Mouse (Mus musculus) right cerebral cortex, postnatal 36 days (tissue): ENCODE results near the gene Glis2.

ENCODE experiments used
- DNase-seq, 2 experiments: peaks; one replicate each; pipeline ENCODE4 v3.0.0; 2022; ENCODE audit warnings: low spot score in 2 of 2, mixed read lengths in 1 of 2

Glis2 gene

GRCm38 (mm10) chr16:4603453-4603837, 8.9 kb downstream of the Glis2 start:
- no peak for DNase-seq

GRCm38 (mm10) chr16:4604293-4604837, 9.9 kb downstream of the Glis2 start:
- no peak for DNase-seq

GRCm38 (mm10) chr16:4605514-4606131, 11.1 kb downstream of the Glis2 start:
- DNase-seq: no peak

- no peak for DNase-seq
These were observed 12.0 kb downstream of the Glis2 start for GRCm38 (mm10) chr16:4606431-4607084.

- peak; percentile 56 to 72 for DNase-seq
These were observed 13.5 kb downstream of the Glis2 start for GRCm38 (mm10) chr16:4607818-4608531.

- DNase-seq: no peak
These were observed 14.1 kb downstream of the Glis2 start for GRCm38 (mm10) chr16:4608532-4609059.

- no peak for DNase-seq
These were observed 16.7 kb downstream of the Glis2 start for GRCm38 (mm10) chr16:4611193-4611592.

- DNase-seq: no peak
These were observed 17.2 kb downstream of the Glis2 start for GRCm38 (mm10) chr16:4611676-4612075.

GRCm38 (mm10) chr16:4613736-4614135, 19.2 kb downstream of the Glis2 start:
- DNase-seq: no peak

- no peak for DNase-seq
These were observed 20.1 kb downstream of the Glis2 start for GRCm38 (mm10) chr16:4614639-4615038.

- no peak for DNase-seq
These were observed 20.8 kb downstream of the Glis2 start for GRCm38 (mm10) chr16:4615297-4615696.

GRCm38 (mm10) chr16:4616829-4617228, 22.3 kb downstream of the Glis2 start:
- DNase-seq: no peak

- DNase-seq: no peak
These were observed 29.6 kb downstream of the Glis2 start for GRCm38 (mm10) chr16:4624074-4624473.

- peak; percentile 87 to 88 for DNase-seq
These were observed 30.1 kb downstream of the Glis2 start, which contains the start of gene Pam16 for GRCm38 (mm10) chr16:4624481-4625110. TSS of gene Pam16 (minus strand) at chr16:4624988.

- no peak for DNase-seq
These were observed 32.6 kb downstream of the Glis2 start for GRCm38 (mm10) chr16:4627105-4627504.

GRCm38 (mm10) chr16:4628898-4629419, 34.4 kb downstream of the Glis2 start:
- DNase-seq: no peak

- no peak for DNase-seq
These were observed 35.4 kb downstream of the Glis2 start for GRCm38 (mm10) chr16:4629950-4630349.

- no peak for DNase-seq
These were observed 37.5 kb downstream of the Glis2 start for GRCm38 (mm10) chr16:4632050-4632449.

GRCm38 (mm10) chr16:4633661-4634060, 39.1 kb downstream of the Glis2 start:
- DNase-seq: no peak

GRCm38 (mm10) chr16:4634681-4635080, 40.2 kb downstream of the Glis2 start:
- DNase-seq: no peak

GRCm38 (mm10) chr16:4635760-4636159, 41.2 kb downstream of the Glis2 start:
- DNase-seq: no peak
